Mouse (Mus musculus) fat pad, adult 2 months (tissue): ENCODE measurements at regions not wholly inside any gene's neighbourhood (a gene's known extent, or its start where the extent isn't known, plus 50 kb on each side); places are given as distances from the start of the nearest gene placed in this dataset.
A peak's percentile ranks its signal among the peaks of the same experiment; 100 is the strongest.

Experiments
- DNase-seq: peaks from one replicate; pipeline ENCODE4 v3.0.0-alpha.2; 2011; ENCODE audit warnings: low read depth, low spot score; ENCODE audit errors: extremely low read depth

DNA sequence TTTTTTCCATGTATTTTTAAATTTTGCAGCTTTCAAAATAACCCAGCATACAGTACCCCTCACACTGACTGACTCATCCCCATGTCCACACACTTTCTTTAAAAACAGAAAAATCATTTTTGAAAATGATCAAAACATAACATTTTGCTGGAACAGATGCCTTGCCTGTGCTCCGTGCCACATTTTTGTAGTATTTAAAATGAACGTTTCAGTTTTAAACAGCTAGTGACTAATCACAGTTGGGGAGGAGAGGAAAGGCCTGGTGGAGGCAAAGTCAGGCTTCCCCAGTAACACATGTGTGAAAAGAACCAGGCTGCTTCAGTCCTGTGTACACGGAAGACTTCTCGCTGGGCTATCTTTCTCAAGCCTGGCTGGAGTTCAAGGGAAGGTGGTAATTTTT is 644.5 kb downstream of the Inhba start:
- no peak for DNase-seq

GRCm38 (mm10) chr13:16659894-16660293 is 648.2 kb downstream of the Inhba start:
- no peak for DNase-seq

- no peak for DNase-seq
These were observed 657.0 kb downstream of the Inhba start for GRCm38 (mm10) chr13:16668652-16669051.

GRCm38 (mm10) chr13:16669281-16669680 is 657.6 kb downstream of the Inhba start:
- DNase-seq: no peak

GRCm38 (mm10) chr13:16670047-16670733 is 658.5 kb downstream of the Inhba start:
- no peak for DNase-seq

GRCm38 (mm10) chr13:16670736-16671135 is 659.1 kb downstream of the Inhba start:
- no peak for DNase-seq

- no peak for DNase-seq
These were observed 665.2 kb downstream of the Inhba start for GRCm38 (mm10) chr13:16676873-16677272.

DNA sequence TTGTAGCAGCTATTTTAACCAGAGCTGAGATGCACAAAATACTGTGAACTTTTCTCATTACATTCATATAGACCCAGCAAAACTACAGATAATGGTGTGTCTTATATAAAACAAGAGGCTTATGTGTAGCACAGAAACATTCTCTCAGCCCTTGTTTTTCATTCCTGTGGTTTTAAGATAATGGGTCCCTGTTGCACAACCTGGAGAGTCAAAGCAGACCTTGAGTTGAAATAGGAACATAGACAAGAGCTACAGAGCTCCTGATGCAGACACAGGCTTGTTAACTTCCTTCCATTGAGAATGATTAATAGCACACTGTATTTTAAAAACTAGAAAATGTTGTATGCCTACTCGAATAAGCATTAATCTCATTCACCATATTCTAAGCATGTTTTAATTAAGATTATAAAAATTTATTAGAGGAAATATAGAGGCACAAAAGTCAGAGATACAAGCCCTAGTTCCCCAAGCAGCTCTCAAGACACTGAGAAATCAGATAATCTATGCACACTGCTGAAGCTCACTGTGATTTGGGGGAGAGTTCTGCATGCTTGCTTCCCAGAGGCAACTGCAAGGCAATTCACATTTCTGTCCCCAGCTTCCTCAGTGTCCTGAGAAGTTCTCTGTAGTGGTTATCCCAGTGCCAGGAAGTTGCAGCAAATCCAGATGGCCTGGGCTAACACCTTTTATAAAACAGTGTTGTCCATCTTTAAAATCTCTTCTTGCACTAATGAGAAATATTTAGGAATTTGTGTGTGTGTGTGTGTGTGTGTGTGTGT is 666.8 kb downstream of the Inhba start:
- DNase-seq: peak; percentile 7

- DNase-seq: no peak
These were observed 682.5 kb downstream of the Inhba start for GRCm38 (mm10) chr13:16694201-16694600.

GRCm38 (mm10) chr13:16700934-16701333 is 689.3 kb downstream of the Inhba start:
- DNase-seq: no peak

DNA sequence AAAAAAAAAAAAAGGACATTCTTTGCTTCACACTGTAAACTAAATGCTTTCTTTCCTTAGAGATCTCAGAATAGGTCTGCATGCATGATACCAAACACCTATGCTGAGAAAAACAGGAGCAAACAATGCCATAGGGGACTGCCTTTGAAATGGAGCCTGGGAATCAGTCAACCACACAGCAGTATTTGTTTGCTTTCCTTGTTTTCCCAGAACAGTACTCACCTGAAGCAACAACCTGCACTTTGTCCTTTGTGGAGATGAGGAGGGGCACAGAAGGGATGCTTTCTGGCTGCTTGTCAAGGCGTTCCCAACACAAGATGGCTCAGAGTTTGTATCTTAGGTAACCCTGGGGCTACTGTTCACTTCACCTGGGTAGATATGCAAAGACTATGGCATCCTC is 690.5 kb downstream of the Inhba start:
- DNase-seq: no peak

GRCm38 (mm10) chr13:16705217-16706104 is 693.8 kb downstream of the Inhba start:
- DNase-seq: no peak

DNA sequence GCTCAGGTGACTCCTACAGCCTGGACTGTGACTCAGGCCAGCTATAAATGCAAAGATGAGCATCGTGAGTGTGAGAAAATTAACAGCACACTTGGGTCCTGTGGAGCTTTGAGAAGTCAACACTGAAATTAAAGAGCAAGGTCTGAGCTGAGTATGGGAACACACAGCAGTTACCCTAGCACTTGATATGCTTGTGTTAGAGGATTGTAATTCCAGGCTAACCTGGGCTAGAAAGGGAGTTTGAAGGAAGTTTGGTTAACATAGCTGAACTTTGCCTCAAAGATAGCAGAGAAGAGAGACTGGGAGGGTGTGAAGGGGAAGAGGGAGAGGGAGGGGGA is 694.4 kb downstream of the Inhba start:
- no peak for DNase-seq

GRCm38 (mm10) chr13:16715296-16715960 is 703.8 kb downstream of the Inhba start:
- DNase-seq: peak; percentile 45

GRCm38 (mm10) chr13:16716340-16716739 is 704.7 kb downstream of the Inhba start:
- no peak for DNase-seq

DNA sequence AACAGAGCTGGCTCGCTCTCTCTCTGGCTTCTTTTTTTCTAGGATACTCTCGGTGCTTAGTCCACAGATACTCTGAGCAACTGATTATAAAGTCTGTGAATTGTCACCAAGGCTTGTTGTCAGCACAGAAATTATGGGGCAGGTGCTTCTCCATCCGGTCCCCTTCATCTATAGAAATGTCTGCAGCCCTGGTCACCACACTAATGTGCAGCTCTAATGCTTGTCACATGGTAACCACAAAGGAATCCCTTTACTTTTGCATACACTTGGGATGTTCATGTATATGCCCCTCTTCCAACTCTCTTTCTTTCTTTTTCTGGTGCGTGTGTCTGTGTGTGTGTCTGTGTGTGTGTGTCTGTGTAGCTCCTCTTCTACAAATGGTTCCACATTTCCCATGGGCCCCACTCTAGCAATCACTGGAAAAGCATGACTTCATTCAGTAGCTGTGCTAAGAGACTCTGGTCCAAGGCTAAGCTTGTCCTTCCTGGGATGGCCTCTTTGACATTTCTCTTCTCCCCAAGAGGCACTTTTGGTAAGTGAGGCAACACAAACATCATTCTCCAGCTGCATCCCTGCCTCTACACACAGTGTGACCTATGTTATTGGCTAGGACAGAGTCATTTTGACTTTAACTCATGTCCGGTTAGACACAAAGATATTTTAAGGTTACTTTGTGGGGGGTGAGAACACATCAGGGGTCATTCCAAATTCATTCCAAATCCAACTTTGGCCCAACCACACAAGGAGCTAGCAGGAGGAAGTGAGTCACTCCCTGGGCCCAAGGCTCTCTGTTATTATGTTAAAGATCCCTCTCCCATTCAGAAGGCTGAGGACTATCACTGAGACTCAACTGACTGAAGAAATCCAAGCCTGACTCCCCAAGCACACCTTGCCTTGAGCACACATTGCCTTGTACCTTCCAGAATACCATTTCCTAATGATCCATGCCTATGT is 705.4 kb downstream of the Inhba start:
- DNase-seq: no peak

- no peak for DNase-seq
These were observed 708.4 kb downstream of the Inhba start for GRCm38 (mm10) chr13:16720090-16720489.

GRCm38 (mm10) chr13:16725350-16725749 is 713.7 kb downstream of the Inhba start:
- DNase-seq: no peak

- peak; percentile 16 for DNase-seq
These were observed 726.7 kb downstream of the Inhba start for GRCm38 (mm10) chr13:16738313-16738712.

- no peak for DNase-seq
These were observed 727.9 kb downstream of the Inhba start for GRCm38 (mm10) chr13:16739563-16739962.
